Mouse (Mus musculus): Measurements from ENCODE around the gene Gm28557. TPM values are rescaled to one million over a fixed set of nuclear protein-coding genes. Genes with fewer than 3 reads are reported as not detected.

Gene Gm28557
- polyA plus RNA-seq, 1 experiment from 2014 or later = 1.7 TPM

- no peaks in the 10 kb centered on the region for H3K4me1 ChIP-seq (replicated peaks)
- WGBS (ENCODE audit: insufficient replicate concordance) = 41% methylated on average over 1 of the region's 1 CpGs
- H3K4me2 ChIP-seq = no peak overlapping the region
- DNase-seq (no peak), ATAC-seq (ENCODE audit: low read depth) (no peak)
- H3K9me3 ChIP-seq (replicated peaks) = no peaks in the 10 kb centered on the region
- H3K36me3 ChIP-seq = 0 out of 2 replicates have a peak, but pooled peaks cover 3% of the 10 kb centered on the region
- H3K9ac ChIP-seq = no peak overlapping the region
- H3K27me3 ChIP-seq = no peaks in the 10 kb centered on the region
- H3K27ac ChIP-seq = no peak overlapping the region
- H3K4me3 ChIP-seq (replicated peaks) = no peak overlapping the region
Measured at GRCm38 (mm10) chr13:67090154-67090553, 18.2 kb downstream of the Gm28557 start.

DNA sequence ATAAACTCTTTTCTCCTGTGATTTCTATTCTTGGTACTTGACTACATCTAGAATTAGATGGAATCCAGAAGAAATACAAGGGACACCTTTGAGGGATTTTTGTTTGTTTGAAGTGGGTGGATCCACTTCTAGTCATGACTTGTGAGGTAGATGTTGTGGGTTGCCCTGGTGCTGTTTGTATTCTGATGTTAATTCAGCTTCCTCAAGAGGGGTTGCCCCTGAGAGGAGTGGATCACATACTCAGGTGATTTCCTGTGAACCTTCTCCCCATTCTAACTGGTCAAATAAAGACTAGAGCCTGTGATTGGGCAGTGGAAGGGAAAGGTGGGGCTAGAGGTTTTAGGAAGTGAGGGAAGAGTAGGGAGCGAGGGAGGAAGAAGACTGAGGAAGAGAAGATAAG lies 26.5 kb downstream of the Gm28557 start:
- Histone ChIP-seq H3K27ac (peak overlapping the region; percentile 7; the same call in 1 of the 2 replicates), H3K9me3 (replicated peaks) (no peaks in the 10 kb centered on the region), H3K4me2 (peak overlapping the region; percentile 83), H3K36me3 (peaks cover 5% of the 10 kb centered on the region; the same call in 1 of the 2 replicates), H3K27me3 (no peaks in the 10 kb centered on the region), H3K9ac (no peak overlapping the region), H3K4me1 (replicated peaks) (peaks cover 17% of the 10 kb centered on the region), H3K4me3 (replicated peaks) (peak overlapping the region; percentile 66)
- DNase-seq (no peak), ATAC-seq (ENCODE audit: low read depth) (no peak)
- WGBS (ENCODE audit: insufficient replicate concordance) = 37% methylated on average over 1 of the region's 1 CpGs

- no peaks in the 10 kb centered on the region for H3K9me3 ChIP-seq (replicated peaks)
- H3K4me3 ChIP-seq (replicated peaks) = peak overlapping the region; percentile 66
- ATAC-seq (ENCODE audit: low read depth) (peak; percentile 100), DNase-seq (peak; percentile 72)
- no peaks in the 10 kb centered on the region for H3K27me3 ChIP-seq
- H3K36me3 ChIP-seq = peaks cover 10% of the 10 kb centered on the region; the same call in 1 of the 2 replicates
- H3K9ac ChIP-seq = peak overlapping the region; percentile 70
- H3K4me1 ChIP-seq (replicated peaks) = peaks cover 17% of the 10 kb centered on the region
- H3K27ac ChIP-seq = peak overlapping the region; percentile 81
- WGBS (ENCODE audit: insufficient replicate concordance) = 1% methylated on average over 24 of the region's 24 CpGs
- H3K4me2 ChIP-seq = peak overlapping the region; percentile 83
Measured at GRCm38 (mm10) chr13:67081142-67081713, 27.2 kb downstream of the Gm28557 start.

DNA sequence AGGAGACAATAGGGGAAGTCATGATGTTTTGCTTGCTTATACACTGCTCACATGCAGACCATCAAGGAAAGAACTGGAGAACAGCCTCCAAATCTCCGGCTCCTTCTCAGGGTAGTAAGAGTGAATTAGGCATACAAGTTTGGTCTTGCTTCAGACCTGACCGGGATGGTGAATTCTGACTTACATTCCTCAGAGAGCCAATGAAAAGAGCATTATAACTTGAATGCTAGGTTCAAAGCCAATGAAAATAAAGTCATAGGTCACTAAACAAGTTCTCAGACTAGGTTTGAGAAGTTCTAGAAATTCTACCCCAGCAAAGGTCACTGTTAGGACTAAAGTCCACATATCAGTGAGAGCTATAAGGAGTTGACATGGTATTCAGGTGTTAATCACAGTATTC lies 31.2 kb downstream of the Gm28557 start:
- Histone ChIP-seq H3K4me1 (replicated peaks) (peaks cover 16% of the 10 kb centered on the region), H3K4me3 (replicated peaks) (no peak overlapping the region), H3K9ac (no peak overlapping the region), H3K9me3 (replicated peaks) (no peaks in the 10 kb centered on the region), H3K4me2 (no peak overlapping the region), H3K27me3 (no peaks in the 10 kb centered on the region), H3K27ac (no peak overlapping the region), H3K36me3 (peaks cover 32% of the 10 kb centered on the region)
- 77% methylated on average over 2 of the region's 2 CpGs for WGBS (ENCODE audit: insufficient replicate concordance)
- no peak for DNase-seq
- ATAC-seq (ENCODE audit: low read depth) = no peak

- ATAC-seq (ENCODE audit: low read depth) (no peak), DNase-seq (no peak)
- no peak overlapping the region for H3K9ac ChIP-seq
- H3K9me3 ChIP-seq (replicated peaks) = peaks cover 3% of the 10 kb centered on the region; the same call in 1 of the 2 replicates
- no peaks in the 10 kb centered on the region for H3K4me1 ChIP-seq (replicated peaks)
- peaks cover 52% of the 10 kb centered on the region for H3K36me3 ChIP-seq
- H3K27ac ChIP-seq = no peak overlapping the region
- no peaks in the 10 kb centered on the region for H3K27me3 ChIP-seq
- H3K4me2 ChIP-seq = no peak overlapping the region
- no peak overlapping the region for H3K4me3 ChIP-seq (replicated peaks)
- 78% methylated on average over 2 of the region's 2 CpGs for WGBS (ENCODE audit: insufficient replicate concordance)
Measured at GRCm38 (mm10) chr13:67072786-67073185, 35.6 kb downstream of the Gm28557 start.

- H3K27me3 ChIP-seq = no peaks in the 10 kb centered on the region
- peaks cover 11% of the 10 kb centered on the region for H3K36me3 ChIP-seq
Measured at GRCm38 (mm10) chr13:67065386-67065785, 43.0 kb downstream of the Gm28557 start.

DNA sequence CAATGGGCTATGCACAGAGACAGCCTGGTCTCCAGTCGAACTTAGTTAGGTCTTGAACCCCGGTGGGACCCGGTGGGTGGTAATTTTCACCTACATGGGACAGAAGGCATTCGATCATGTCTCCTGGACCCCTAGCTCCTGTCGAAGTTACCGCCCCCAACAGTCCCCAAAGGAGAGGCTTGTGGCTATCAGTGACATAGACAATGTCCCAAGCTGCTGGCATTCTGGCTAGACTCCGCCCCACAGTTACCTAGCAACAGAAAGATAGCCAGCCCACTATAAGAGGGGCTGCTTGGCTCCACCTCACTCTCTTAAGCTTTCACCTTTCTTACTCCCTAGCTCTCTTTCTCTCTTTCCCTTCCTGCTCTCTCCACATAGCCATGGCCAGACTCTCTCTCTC lies 46.0 kb downstream of the Gm28557 start:
- H3K4me2 ChIP-seq = 0 out of 2 replicates have a peak overlapping the region, but pooled peaks have one; percentile 4
- DNase-seq = peak; percentile 6
- 53% methylated on average over 7 of the region's 7 CpGs for WGBS (ENCODE audit: insufficient replicate concordance)
- no peaks in the 10 kb centered on the region for H3K27me3 ChIP-seq
- H3K9me3 ChIP-seq (replicated peaks) = no peaks in the 10 kb centered on the region
- H3K27ac ChIP-seq = no peak overlapping the region
- ATAC-seq (ENCODE audit: low read depth) = no peak
- H3K4me3 ChIP-seq (replicated peaks) = no peak overlapping the region
- no peak overlapping the region for H3K9ac ChIP-seq
- peaks cover 22% of the 10 kb centered on the region for H3K4me1 ChIP-seq (replicated peaks)
- H3K36me3 ChIP-seq = no peaks in the 10 kb centered on the region

More at GRCm38 (mm10) chr13:67065386-67065785, 43.0 kb downstream of the Gm28557 start:
- Histone ChIP-seq H3K27ac (no peak overlapping the region), H3K4me3 (replicated peaks) (no peak overlapping the region), H3K4me2 (no peak overlapping the region), H3K9ac (no peak overlapping the region), H3K4me1 (replicated peaks) (peaks cover 17% of the 10 kb centered on the region), H3K9me3 (replicated peaks) (no peaks in the 10 kb centered on the region)
- no peak for DNase-seq
- WGBS (ENCODE audit: insufficient replicate concordance) = 77% methylated on average over 8 of the region's 8 CpGs
- ATAC-seq (ENCODE audit: low read depth) = no peak

GRCm38 (mm10) chr13:67060786-67061358 lies 47.5 kb downstream of the Gm28557 start, which contains the start of gene Zfp712:
TSS of gene Zfp712 (minus strand) at chr13:67061170.
- H3K36me3 ChIP-seq = no peaks in the 10 kb centered on the region
- no peaks in the 10 kb centered on the region for H3K27me3 ChIP-seq
- DNase-seq (peak; percentile 78), ATAC-seq (ENCODE audit: low read depth) (peak; percentile 99)
- H3K4me2 ChIP-seq = peak within 1 kb of the TSS; percentile 85
- H3K9ac ChIP-seq = peak within 1 kb of the TSS; percentile 72
- H3K4me1 ChIP-seq (replicated peaks) = peaks cover 22% of the 10 kb centered on the region
- 0% methylated on average over 27 of the region's 27 CpGs for WGBS (ENCODE audit: insufficient replicate concordance)
- H3K27ac ChIP-seq = peak within 1 kb of the TSS; percentile 84
- no peaks in the 10 kb centered on the region for H3K9me3 ChIP-seq (replicated peaks)
- H3K4me3 ChIP-seq (replicated peaks) = peak within 1 kb of the TSS; percentile 75

GRCm38 (mm10) chr13:67060161-67060785 lies 48.1 kb downstream of the Gm28557 start:
- Histone ChIP-seq H3K4me1 (replicated peaks) (peaks cover 22% of the 10 kb centered on the region), H3K9ac (peak overlapping the region; percentile 72), H3K36me3 (no peaks in the 10 kb centered on the region), H3K27ac (peak overlapping the region; percentile 84), H3K27me3 (no peaks in the 10 kb centered on the region), H3K9me3 (replicated peaks) (no peaks in the 10 kb centered on the region), H3K4me2 (peak overlapping the region; percentile 85), H3K4me3 (replicated peaks) (peak overlapping the region; percentile 75)
- DNase-seq (no peak), ATAC-seq (ENCODE audit: low read depth) (peak; percentile 44)
- WGBS (ENCODE audit: insufficient replicate concordance) = 5% methylated on average over 12 of the region's 12 CpGs
